Mouse (Mus musculus) retina, postnatal 7 days (tissue): ENCODE measurements around the gene Rgs16.

Source experiments
- DNase-seq: peaks from one replicate; pipeline ENCODE4 v3.0.0-alpha.2; 2012; ENCODE audit warnings: low read depth, low spot score

Rgs16 gene

DNA sequence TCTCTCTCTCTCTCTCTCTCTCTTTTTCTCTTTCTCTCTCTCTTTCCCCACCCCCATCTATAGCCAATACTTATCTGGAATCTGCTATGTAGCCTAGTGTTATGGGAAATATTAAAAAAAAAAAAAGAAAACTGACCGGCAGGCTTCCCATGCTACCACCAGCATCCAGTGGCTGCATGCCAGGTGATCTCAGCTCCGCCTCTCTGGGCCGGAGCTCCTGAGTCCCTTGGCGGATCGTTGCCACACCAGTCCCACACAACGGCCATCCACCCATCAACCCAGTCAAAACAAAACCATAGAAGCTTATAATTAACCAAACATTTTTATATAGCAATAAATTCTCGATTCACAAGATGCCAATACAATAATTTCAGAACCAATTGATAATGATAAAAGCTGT, 19.2 kb upstream of the Rgs16 start:
- no peak for DNase-seq

- DNase-seq = no peak
These were observed 18.4 kb upstream of the Rgs16 start for GRCm38 (mm10) chr1:153721565-153722310.

DNA sequence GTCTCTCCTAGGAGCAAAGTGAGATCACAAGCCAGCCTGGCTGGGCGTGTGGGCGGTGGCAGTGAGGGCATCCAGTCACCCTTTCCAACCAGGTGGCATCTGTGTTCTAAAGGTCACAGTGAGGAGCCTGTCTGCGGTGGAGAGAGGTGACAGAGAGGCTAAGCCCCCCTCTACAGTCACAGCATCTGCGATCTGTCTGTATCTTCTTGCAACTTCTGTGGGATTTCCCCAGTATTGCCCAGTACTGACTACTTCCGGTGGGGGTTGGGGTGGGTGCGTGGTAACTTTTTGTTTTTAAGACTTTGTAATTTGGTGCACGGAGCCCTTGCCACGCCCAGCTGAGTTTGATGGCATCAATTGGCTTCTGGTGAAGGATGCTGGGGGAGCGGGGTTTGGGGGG, 16.7 kb upstream of the Rgs16 start:
- no peak for DNase-seq

DNA sequence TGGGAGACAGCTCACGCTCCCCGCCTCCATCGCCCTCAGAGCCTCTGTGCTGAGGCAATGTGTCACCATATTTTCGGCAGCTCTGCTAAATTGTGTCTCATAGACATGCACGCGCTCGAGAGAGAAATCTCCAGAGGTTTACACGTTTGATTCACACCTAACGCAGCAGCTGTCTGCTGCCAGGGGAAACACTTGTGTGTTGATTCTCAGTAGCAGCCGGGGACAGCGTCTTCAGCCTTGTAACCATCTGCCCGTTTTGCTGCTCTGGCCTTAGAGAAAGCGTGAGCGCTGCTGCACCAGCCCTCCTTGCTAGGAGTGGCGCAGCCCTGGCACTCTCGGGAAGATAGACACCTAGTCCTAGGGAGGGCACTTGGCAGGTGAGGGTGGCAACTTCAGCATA, 13.5 kb upstream of the Rgs16 start:
- no peak for DNase-seq

- no peak for DNase-seq
These were observed 10.3 kb upstream of the Rgs16 start for GRCm38 (mm10) chr1:153729806-153730205.

DNA sequence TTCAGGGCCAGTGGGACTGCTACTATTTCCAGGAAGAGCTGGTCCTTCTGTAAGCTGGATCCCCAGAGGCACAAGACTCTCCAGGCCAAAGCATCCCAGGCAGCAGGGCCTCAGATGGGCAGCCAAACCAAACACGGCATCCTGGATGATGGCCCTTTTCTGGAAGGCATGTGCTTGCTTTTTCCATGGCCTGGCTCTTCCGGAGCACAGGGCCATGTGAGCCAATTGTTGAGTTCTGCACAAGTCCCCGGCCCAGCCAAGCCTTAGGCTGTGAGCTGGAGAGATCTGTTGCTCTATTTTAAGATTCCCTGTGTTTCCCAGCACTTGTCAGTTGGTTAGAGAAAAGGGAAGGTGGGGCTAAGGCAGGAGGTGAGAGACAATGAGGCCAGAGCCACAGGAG, 9.5 kb upstream of the Rgs16 start:
- DNase-seq = no peak

- DNase-seq = no peak
These were observed 7.0 kb upstream of the Rgs16 start for GRCm38 (mm10) chr1:153733181-153733580.

- DNase-seq = no peak
These were observed 5.3 kb upstream of the Rgs16 start for GRCm38 (mm10) chr1:153734866-153735265.

- DNase-seq = no peak
These were observed 4.1 kb upstream of the Rgs16 start for GRCm38 (mm10) chr1:153736096-153736495.

GRCm38 (mm10) chr1:153737101-153738085, 2.8 kb upstream of the Rgs16 start:
- no peak for DNase-seq

- DNase-seq = no peak
These were observed 623 bp upstream of the Rgs16 start for GRCm38 (mm10) chr1:153739437-153740015.

DNA sequence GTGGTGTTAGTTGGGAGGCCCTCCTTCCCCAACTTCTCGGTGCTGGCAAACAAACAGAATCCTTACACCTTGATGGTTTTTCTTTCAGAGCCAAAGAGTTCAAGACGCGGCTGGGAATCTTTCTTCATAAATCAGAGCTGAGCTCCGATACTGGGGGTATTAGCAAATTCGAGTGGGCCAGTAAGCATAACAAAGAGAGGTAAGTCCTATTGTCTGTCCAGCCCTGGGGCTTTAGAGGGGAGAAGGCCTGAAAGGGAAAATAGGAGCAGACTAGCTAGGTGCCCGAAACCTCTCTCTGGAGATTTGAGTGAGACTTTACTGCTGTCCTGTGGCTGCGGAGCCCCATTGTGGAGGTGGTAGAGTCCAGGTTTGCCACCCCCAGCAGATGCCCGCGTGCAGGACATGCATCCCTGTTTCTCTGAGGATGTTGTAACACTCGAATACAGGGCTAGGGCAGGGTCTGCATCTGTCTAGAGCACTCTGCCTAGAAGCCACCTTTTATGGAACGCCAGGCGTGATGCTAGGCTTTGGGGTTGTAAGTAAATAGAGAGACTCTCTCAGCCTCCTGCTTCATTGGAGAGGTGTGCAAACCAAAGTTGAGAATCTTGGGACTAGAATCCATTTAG, 739 bp downstream of the Rgs16 start:
- DNase-seq = no peak

GRCm38 (mm10) chr1:153741551-153742316, 1.6 kb downstream of the Rgs16 start:
- no peak for DNase-seq

DNA sequence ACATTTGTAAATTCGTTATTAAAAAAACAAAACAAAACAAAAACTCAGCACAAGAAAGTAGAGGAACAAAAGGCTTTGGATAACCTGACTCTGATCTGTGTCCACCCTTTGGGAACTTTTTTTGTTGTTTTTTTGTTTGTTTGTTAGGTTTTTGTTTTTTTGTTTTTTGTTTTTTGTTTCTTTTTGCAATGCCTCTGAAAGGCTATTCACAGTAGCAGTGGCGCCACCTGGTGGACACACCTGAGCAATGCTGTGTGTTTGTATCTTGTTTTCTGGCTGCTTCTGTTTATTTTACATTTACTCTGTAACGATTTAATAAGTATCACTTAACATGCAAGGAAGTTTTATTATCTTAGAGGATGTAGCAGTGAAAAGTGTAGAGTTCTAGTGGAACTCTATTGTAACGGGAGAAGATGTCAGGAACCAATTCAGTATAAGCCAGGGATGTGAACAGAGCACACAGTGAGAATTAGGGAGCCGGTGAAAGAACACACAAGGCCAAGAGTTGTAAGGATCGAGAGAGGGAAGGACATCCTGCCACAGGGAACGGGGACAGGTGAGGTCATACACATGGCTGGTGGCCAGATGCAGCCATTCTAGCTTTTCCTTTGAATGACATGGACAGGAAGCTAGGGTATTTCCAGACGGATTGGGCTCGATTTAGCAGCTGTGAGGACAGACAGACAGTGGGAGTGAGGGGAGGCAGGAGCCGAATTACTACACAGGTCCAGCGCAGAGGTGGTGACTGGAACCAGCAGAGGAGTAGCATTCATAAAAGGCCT, 2.4 kb downstream of the Rgs16 start:
- peak; percentile 68 for DNase-seq

GRCm38 (mm10) chr1:153746119-153746670, 6.0 kb downstream of the Rgs16 start:
- DNase-seq = no peak

- DNase-seq = peak; percentile 68
These were observed 6.6 kb downstream of the Rgs16 start for GRCm38 (mm10) chr1:153746728-153747127.

DNA sequence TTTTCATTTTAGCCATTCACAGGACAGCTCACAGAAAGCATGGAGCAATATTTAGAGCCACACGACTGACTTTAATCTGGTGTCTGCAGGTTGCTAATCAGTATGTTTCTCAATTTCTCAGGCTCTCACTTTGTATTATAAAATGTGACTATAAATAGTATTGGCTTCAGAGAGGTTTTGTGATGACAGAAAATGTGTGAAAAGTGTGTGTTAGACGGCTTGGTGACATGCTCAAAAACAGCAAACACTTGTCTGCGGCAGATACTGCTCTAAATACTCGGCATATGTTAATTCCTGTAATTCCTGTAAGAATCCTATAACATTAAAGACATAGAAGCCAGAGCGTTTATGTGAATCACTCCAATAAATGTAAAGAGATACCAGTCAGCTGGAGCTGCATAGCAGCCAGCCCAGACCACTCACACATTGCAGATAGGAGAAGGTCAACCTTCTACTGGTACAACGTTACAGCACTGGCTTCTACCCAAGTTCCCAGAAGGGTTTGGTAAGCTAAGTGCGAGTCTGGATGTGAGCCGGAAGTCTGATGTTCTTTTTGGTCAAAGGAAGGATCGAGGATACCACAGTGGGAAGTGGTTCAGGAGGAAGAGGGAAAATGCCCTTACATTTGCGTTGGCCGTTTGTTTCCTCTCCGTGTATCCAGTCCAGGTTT, 7.8 kb downstream of the Rgs16 start:
- DNase-seq = no peak

GRCm38 (mm10) chr1:153748549-153748948, 8.4 kb downstream of the Rgs16 start:
- no peak for DNase-seq

DNA sequence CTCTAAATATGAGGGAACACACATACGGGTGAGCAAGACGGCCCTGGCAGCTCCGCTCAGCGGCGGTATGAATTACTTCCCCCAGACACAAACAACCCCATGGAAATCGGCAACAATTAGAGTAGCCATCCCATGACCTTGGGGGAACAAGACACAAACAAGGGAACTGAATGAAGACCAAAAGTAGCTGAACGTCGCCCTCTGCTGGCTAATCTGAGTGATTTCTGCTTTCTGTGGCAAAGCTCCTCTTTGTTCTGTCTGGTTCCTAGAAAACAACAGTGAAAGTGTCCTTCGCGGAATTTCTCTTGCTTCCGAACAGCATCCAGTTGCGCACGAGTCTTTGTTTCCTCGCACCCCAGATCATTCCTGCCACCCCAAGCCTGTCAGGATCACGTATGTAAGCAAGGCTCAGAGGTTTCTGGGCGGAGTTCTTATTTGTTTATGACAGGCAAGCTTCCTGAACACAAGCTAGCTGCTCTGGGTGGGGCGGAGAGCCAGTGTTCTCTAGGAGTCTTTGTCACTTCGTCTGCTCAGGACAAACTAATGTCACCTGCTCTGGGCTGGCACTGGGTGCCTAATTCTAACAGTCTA, 9.2 kb downstream of the Rgs16 start, which contains the start of gene Rnasel:
Rnasel (plus strand) TSS at position 216 of the 591 bp plus-strand sequence.
- DNase-seq = peak; percentile 73
